In genomic region chr12:100050552-100050951, GRCm38 (mm10) we compare ENCODE assay signal across 16 mouse cellular contexts.
"Had no signal": no experiment of that assay in that cellular context is flagged by ENCODE, and none has a peak within 500 bp of the region (broad histone marks: within the 10 kb centered on the region; RNA-seq: fewer than 3 reads in every experiment).

No protein-coding gene starts in this region.

- H3K4me2 ChIP-seq: kidney, embryonic 15.5 days; liver, embryonic 11.5 days; liver, embryonic 15.5 days; midbrain, embryonic 13.5 days; neural tube, embryonic 15.5 days had no signal

- H3K36me3 ChIP-seq: kidney, embryonic 15.5 days; limb, embryonic 10.5 days; liver, embryonic 15.5 days; midbrain, embryonic 13.5 days; neural tube, embryonic 15.5 days had no signal

- H3K4me1 ChIP-seq: kidney, embryonic 15.5 days; limb, embryonic 10.5 days; liver, embryonic 15.5 days; midbrain, embryonic 13.5 days; neural tube, embryonic 15.5 days had no signal

- H3K27me3 ChIP-seq: kidney, embryonic 15.5 days; liver, embryonic 15.5 days; midbrain, embryonic 13.5 days; neural tube, embryonic 15.5 days had no signal

- ATAC-seq: lung, postnatal 0 days; midbrain, embryonic 13.5 days had no signal

- H3K27ac ChIP-seq: kidney, embryonic 15.5 days; left cerebral cortex, adult 2 months; limb, embryonic 10.5 days; liver, embryonic 15.5 days; midbrain, embryonic 13.5 days; neural tube, embryonic 15.5 days had no signal

- H3K9ac ChIP-seq: kidney, embryonic 15.5 days; liver, embryonic 15.5 days; midbrain, embryonic 13.5 days; neural tube, embryonic 15.5 days had no signal

- DNase-seq: kidney, adult 2 months; kidney, postnatal 25 days; lung, adult 2 months; lung, postnatal 36 days; right cerebral cortex, postnatal 4 days; spleen, adult 18-20 months; thymus, adult 2 months; thymus, postnatal 25 days had no signal

- H3K4me3 ChIP-seq: kidney, embryonic 15.5 days; left cerebral cortex, adult 2 months; limb, embryonic 10.5 days; liver, embryonic 15.5 days; midbrain, embryonic 13.5 days; neural tube, embryonic 15.5 days had no signal

- H3K9me3 ChIP-seq: limb, embryonic 10.5 days; liver, embryonic 15.5 days; midbrain, embryonic 13.5 days; neural tube, embryonic 15.5 days had no signal
